Mouse (Mus musculus): ENCODE results near the gene Stat1. TPM values are rescaled to one million over a fixed set of nuclear protein-coding genes. Genes with fewer than 3 reads are reported as not detected.

The Stat1 gene
- polyA plus RNA-seq, 1 experiment from 2014 or later = 11.2 TPM

DNA sequence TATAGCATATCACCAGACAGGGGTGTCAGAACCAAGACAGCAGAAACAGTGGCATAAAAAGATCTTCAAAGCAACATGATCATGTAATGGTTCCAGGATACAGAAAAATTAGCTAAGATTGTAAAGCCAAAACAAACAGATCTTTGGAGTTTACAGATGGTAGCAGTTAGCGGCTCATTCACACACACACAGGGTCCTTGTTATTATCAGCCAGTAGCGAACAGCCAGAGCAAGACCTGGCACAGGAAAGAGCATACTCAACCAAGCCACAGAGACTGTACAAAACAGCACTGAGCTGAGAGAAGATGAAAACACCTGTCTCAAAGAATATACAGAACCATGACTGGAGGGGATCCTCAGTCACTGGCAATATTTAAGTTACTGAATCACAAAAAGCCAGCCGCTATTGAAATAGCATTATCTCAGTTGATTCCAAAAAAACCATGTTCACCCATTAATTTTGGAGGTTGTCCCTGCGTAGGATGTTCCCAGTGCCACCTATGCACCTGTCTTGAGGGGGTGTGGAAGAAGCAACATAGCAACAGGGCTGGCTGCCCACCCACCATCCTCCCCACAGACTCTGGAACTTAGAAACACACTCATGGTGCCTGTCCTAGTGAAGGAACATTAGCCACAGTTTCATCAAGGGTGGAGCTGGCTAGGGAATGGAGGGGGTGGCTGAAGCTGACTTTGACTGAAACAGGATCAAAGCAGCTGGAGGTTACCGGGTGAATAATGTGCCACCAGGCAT lies 44.6 kb downstream of the Stat1 start:
- no peaks in the 10 kb centered on the region for H3K9me3 ChIP-seq (replicated peaks; ENCODE audit: control insufficient read depth, low read length, poor library complexity, severe bottlenecking)
- no peaks in the 10 kb centered on the region for H3K4me1 ChIP-seq (ENCODE audit: control insufficient read depth, insufficient read depth, low read length)
- no peak overlapping the region for H3K9ac ChIP-seq (ENCODE audit: low read depth, low read length)
- no peak for ATAC-seq
- no peak overlapping the region for H3K4me3 ChIP-seq (ENCODE audit: low read depth, low read length)
- WGBS = 93% methylated on average over 5 of the region's 5 CpGs
- no peaks in the 10 kb centered on the region for H3K27me3 ChIP-seq (ENCODE audit: control insufficient read depth, insufficient read depth, low read depth, low read length)
- H3K4me2 ChIP-seq (ENCODE audit: low read length) = no peak overlapping the region
- no peak overlapping the region for H3K27ac ChIP-seq (ENCODE audit: low read length)
- H3K36me3 ChIP-seq (ENCODE audit: control insufficient read depth, insufficient read depth, low read length) = peaks cover 5% of the 10 kb centered on the region; the same call in 1 of the 2 replicates

- Histone ChIP-seq H3K4me2 (ENCODE audit: low read length) (no peak overlapping the region), H3K9ac (ENCODE audit: low read depth, low read length) (no peak overlapping the region), H3K4me3 (ENCODE audit: low read depth, low read length) (no peak overlapping the region), H3K4me1 (ENCODE audit: control insufficient read depth, insufficient read depth, low read length) (no peaks in the 10 kb centered on the region), H3K27ac (ENCODE audit: low read length) (no peak overlapping the region), H3K27me3 (ENCODE audit: control insufficient read depth, insufficient read depth, low read depth, low read length) (no peaks in the 10 kb centered on the region), H3K36me3 (ENCODE audit: control insufficient read depth, insufficient read depth, low read length) (peaks cover 5% of the 10 kb centered on the region; the same call in 1 of the 2 replicates), H3K9me3 (replicated peaks; ENCODE audit: control insufficient read depth, low read length, poor library complexity, severe bottlenecking) (no peaks in the 10 kb centered on the region)
- no peak for ATAC-seq
- WGBS = 68% methylated on average over 14 of the region's 14 CpGs
These were observed 47.5 kb downstream of the Stat1 start for GRCm38 (mm10) chr1:52166652-52167220.

DNA sequence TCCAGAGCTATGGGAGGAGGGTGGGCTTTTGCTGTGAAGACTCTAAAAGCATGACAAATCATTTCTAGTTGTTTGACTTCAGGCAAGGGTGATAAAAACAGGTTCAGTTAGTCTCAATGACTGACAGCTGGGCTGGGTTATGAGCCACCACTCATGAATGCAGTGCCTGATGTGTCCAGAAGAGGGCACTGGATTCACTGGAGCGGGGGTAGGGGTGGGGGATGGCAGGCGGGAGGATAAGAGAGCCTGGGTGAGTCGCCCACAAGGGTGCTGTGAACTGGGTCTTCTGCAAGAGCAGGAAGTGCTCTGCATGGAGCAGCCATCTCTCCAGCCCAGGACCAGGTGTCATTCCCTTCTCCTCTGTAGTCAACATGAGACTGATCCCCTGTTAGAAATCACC lies 50.8 kb downstream of the Stat1 start:
- H3K36me3 ChIP-seq (ENCODE audit: control insufficient read depth, insufficient read depth, low read length) = peaks cover 5% of the 10 kb centered on the region; the same call in 1 of the 2 replicates
- no peak overlapping the region for H3K9ac ChIP-seq (ENCODE audit: low read depth, low read length)
- H3K4me3 ChIP-seq (ENCODE audit: low read depth, low read length) = no peak overlapping the region
- 3% methylated on average over 3 of the region's 3 CpGs for WGBS
- no peaks in the 10 kb centered on the region for H3K27me3 ChIP-seq (ENCODE audit: control insufficient read depth, insufficient read depth, low read depth, low read length)
- H3K4me1 ChIP-seq (ENCODE audit: control insufficient read depth, insufficient read depth, low read length) = no peaks in the 10 kb centered on the region
- no peaks in the 10 kb centered on the region for H3K9me3 ChIP-seq (replicated peaks; ENCODE audit: control insufficient read depth, low read length, poor library complexity, severe bottlenecking)
- no peak overlapping the region for H3K4me2 ChIP-seq (ENCODE audit: low read length)
- ATAC-seq = peak; percentile 23; the same call in 1 of the 2 replicates
- H3K27ac ChIP-seq (ENCODE audit: low read length) = no peak overlapping the region

DNA sequence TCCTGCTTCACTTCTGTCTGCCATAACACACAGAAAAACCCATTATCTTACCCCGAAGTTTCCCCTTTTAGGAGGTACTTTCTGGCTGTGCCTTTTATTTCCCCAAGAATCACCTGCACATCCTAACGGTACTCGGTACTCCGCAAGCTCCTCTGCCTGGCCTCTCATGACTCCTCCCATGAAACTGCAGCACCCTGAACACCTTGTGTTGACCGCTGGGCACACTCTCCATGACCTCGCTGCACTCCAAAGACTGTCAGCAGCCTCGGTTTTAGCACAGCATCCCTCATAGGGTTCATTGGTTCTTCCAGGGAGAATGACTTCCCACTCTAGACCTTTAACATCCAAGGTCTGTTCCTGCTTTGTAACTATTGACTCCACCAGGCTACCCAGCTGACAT lies 51.5 kb downstream of the Stat1 start:
- H3K4me1 ChIP-seq (ENCODE audit: control insufficient read depth, insufficient read depth, low read length) = no peaks in the 10 kb centered on the region
- H3K27me3 ChIP-seq (ENCODE audit: control insufficient read depth, insufficient read depth, low read depth, low read length) = no peaks in the 10 kb centered on the region
- ATAC-seq = peak; percentile 12; the same call in 1 of the 2 replicates
- no peak overlapping the region for H3K4me2 ChIP-seq (ENCODE audit: low read length)
- H3K4me3 ChIP-seq (ENCODE audit: low read depth, low read length) = no peak overlapping the region
- no peak overlapping the region for H3K9ac ChIP-seq (ENCODE audit: low read depth, low read length)
- peaks cover 4% of the 10 kb centered on the region; the same call in 1 of the 2 replicates for H3K36me3 ChIP-seq (ENCODE audit: control insufficient read depth, insufficient read depth, low read length)
- WGBS = 79% methylated on average over 7 of the region's 7 CpGs
- H3K27ac ChIP-seq (ENCODE audit: low read length) = no peak overlapping the region
- H3K9me3 ChIP-seq (replicated peaks; ENCODE audit: control insufficient read depth, low read length, poor library complexity, severe bottlenecking) = no peaks in the 10 kb centered on the region

GRCm38 (mm10) chr1:52171271-52171670 lies 52.0 kb downstream of the Stat1 start:
- H3K9ac ChIP-seq (ENCODE audit: low read depth, low read length) = no peak overlapping the region
- H3K4me3 ChIP-seq (ENCODE audit: low read depth, low read length) = no peak overlapping the region
- ATAC-seq = peak; percentile 14; the same call in 1 of the 2 replicates
- H3K36me3 ChIP-seq (ENCODE audit: control insufficient read depth, insufficient read depth, low read length) = peaks cover 2% of the 10 kb centered on the region; the same call in 1 of the 2 replicates
- WGBS = 62% methylated on average over 8 of the region's 8 CpGs
- H3K27me3 ChIP-seq (ENCODE audit: control insufficient read depth, insufficient read depth, low read depth, low read length) = no peaks in the 10 kb centered on the region
- H3K9me3 ChIP-seq (replicated peaks; ENCODE audit: control insufficient read depth, low read length, poor library complexity, severe bottlenecking) = no peaks in the 10 kb centered on the region
- no peak overlapping the region for H3K4me2 ChIP-seq (ENCODE audit: low read length)
- no peaks in the 10 kb centered on the region for H3K4me1 ChIP-seq (ENCODE audit: control insufficient read depth, insufficient read depth, low read length)
- no peak overlapping the region; the same call in 1 of the 2 replicates for H3K27ac ChIP-seq (ENCODE audit: low read length)

- Histone ChIP-seq H3K9me3 (replicated peaks; ENCODE audit: control insufficient read depth, low read length, poor library complexity, severe bottlenecking) (no peaks in the 10 kb centered on the region), H3K27ac (ENCODE audit: low read length) (no peak overlapping the region), H3K4me3 (ENCODE audit: low read depth, low read length) (no peak overlapping the region), H3K27me3 (ENCODE audit: control insufficient read depth, insufficient read depth, low read depth, low read length) (no peaks in the 10 kb centered on the region), H3K4me2 (ENCODE audit: low read length) (no peak overlapping the region), H3K4me1 (ENCODE audit: control insufficient read depth, insufficient read depth, low read length) (no peaks in the 10 kb centered on the region), H3K9ac (ENCODE audit: low read depth, low read length) (no peak overlapping the region), H3K36me3 (ENCODE audit: control insufficient read depth, insufficient read depth, low read length) (no peaks in the 10 kb centered on the region)
- no peak for ATAC-seq
- 69% methylated on average over 5 of the region's 5 CpGs for WGBS
These were observed 56.1 kb downstream of the Stat1 start for GRCm38 (mm10) chr1:52175321-52175720.

GRCm38 (mm10) chr1:52175983-52176382 lies 56.7 kb downstream of the Stat1 start:
- no peak overlapping the region for H3K9ac ChIP-seq (ENCODE audit: low read depth, low read length)
- 0 out of 2 replicates have a peak, but pooled peaks have one; percentile 26 for ATAC-seq
- 63% methylated on average over 3 of the region's 3 CpGs for WGBS

GRCm38 (mm10) chr1:52176999-52177398 lies 57.8 kb downstream of the Stat1 start:
- H3K4me2 ChIP-seq (ENCODE audit: low read length) = no peak overlapping the region
- H3K4me3 ChIP-seq (ENCODE audit: low read depth, low read length) = no peak overlapping the region
- H3K4me1 ChIP-seq (ENCODE audit: control insufficient read depth, insufficient read depth, low read length) = no peaks in the 10 kb centered on the region
- no peak overlapping the region for H3K27ac ChIP-seq (ENCODE audit: low read length)
- 79% methylated on average over 2 of the region's 2 CpGs for WGBS
- H3K9me3 ChIP-seq (replicated peaks; ENCODE audit: control insufficient read depth, low read length, poor library complexity, severe bottlenecking) = no peaks in the 10 kb centered on the region
- H3K36me3 ChIP-seq (ENCODE audit: control insufficient read depth, insufficient read depth, low read length) = no peaks in the 10 kb centered on the region
- H3K27me3 ChIP-seq (ENCODE audit: control insufficient read depth, insufficient read depth, low read depth, low read length) = no peaks in the 10 kb centered on the region
- no peak for ATAC-seq
- no peak overlapping the region for H3K9ac ChIP-seq (ENCODE audit: low read depth, low read length)

More at GRCm38 (mm10) chr1:52175983-52176382, 56.7 kb downstream of the Stat1 start:
- Histone ChIP-seq H3K9me3 (replicated peaks; ENCODE audit: control insufficient read depth, low read length, poor library complexity, severe bottlenecking) (no peaks in the 10 kb centered on the region), H3K36me3 (ENCODE audit: control insufficient read depth, insufficient read depth, low read length) (no peaks in the 10 kb centered on the region), H3K27ac (ENCODE audit: low read length) (no peak overlapping the region), H3K27me3 (ENCODE audit: control insufficient read depth, insufficient read depth, low read depth, low read length) (no peaks in the 10 kb centered on the region), H3K4me1 (ENCODE audit: control insufficient read depth, insufficient read depth, low read length) (no peaks in the 10 kb centered on the region), H3K4me3 (ENCODE audit: low read depth, low read length) (no peak overlapping the region), H3K4me2 (ENCODE audit: low read length) (no peak overlapping the region)

DNA sequence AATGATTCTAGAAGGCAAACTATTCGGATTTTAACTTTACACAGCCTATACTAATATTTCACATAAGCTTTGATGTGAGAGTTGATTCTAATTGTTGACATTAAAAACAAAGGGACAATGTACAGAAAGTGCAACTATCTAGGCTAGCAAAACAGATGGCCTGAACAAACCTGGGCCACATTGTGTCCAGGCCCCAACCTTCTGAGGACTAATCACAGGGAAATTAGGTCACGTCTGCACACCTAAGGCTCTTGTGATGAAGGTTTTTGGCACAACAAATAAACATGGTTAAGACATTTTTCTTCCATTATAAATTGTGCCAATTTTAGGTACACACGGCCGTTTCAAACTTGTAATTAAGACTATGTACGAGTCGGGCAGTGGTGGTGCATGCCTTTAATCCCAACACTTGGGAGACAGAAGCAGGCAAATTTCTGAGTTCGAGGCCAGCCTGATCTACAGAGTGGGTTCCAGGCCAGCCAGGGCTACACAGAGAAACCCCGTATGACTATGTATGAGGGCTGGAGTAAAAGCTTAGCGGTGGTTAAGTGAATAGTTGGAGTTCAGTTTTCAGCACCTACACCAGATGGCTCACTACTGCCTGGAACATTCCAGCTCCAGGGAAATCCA lies 60.8 kb downstream of the Stat1 start:
- Histone ChIP-seq H3K27ac (ENCODE audit: low read length) (no peak overlapping the region), H3K4me1 (ENCODE audit: control insufficient read depth, insufficient read depth, low read length) (no peaks in the 10 kb centered on the region), H3K9me3 (replicated peaks; ENCODE audit: control insufficient read depth, low read length, poor library complexity, severe bottlenecking) (no peaks in the 10 kb centered on the region), H3K9ac (ENCODE audit: low read depth, low read length) (no peak overlapping the region), H3K27me3 (ENCODE audit: control insufficient read depth, insufficient read depth, low read depth, low read length) (no peaks in the 10 kb centered on the region), H3K4me3 (ENCODE audit: low read depth, low read length) (no peak overlapping the region), H3K36me3 (ENCODE audit: control insufficient read depth, insufficient read depth, low read length) (no peaks in the 10 kb centered on the region), H3K4me2 (ENCODE audit: low read length) (no peak overlapping the region)
- no peak for ATAC-seq
- WGBS = 95% methylated on average over 9 of the region's 9 CpGs

Measured in midbrain, embryonic 16.5 days (tissue).